Mouse (Mus musculus): ENCODE data around the gene Kl.

DNA sequence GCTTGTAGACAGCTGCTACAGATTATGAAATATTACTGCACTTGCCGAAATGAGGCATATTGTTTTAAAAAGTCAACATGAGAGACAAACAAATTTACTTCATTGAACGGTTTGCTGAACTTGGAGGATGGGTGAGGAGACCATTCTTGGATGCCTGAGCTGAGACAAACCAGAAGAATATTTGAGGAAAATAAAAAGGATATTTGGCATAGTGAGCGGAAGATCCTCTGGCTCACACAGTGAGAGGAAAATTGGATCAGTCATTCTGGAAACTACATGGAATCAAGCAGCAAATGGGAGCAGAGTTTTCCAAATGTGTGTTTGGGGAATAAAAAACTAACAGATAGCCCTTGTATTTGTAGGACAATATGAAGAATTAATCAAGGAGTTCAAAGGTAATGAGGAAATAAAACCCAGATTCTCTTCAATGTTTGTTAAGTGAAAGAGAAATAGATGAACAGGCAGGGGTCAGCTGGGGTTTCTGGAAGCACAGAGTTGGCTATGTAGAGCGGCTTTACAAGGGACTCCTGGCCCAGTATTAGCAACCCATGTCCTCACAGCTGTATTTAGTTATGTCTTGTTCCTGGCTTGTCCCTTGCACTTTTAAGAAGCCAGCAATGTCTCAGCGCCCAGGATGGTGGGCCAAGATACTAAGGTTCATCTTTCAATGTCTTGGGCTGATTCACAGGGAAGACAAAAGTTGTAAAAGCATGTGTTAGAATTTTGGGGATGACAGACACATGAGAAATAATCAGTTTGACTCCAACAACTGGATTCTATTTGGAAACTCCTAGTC lies 27.1 kb downstream of the Kl start:
- TF ChIP-seq CTCF (IDR thresholded peaks at IDR 0.05; ENCODE audit: low read depth, low read length) (no peak), POLR2A (IDR thresholded peaks at IDR 0.05; ENCODE audit: extremely low read depth, insufficient read depth, low read length) (no peak)

All from liver, adult 2 months (tissue).